Mouse (Mus musculus): ENCODE results near the gene Ddx42.

DNA sequence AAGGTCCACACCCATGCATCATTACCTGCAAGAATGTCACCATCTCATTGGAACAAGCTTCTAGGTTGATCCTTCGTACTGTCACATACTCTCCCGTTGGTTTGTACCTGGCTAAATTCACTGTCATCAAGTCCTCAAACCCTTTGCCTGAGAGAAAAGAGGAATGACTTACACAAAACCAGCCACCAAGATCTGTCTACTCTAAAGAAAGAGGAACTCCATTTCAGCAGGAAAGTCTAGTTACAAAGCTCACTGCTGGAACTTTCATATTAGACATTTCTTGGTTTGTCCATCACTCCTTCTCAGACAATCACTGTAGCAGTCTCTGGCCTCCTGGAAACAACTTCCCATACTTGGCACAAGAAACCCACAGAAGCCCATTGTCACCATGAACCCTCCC is 43.5 kb upstream of the Ddx42 start:
- TF ChIP-seq CTCF (IDR thresholded peaks at IDR 0.05; ENCODE audit: control insufficient read depth, insufficient read depth, low read length) (no peak), POLR2A (IDR thresholded peaks at IDR 0.05; ENCODE audit: borderline replicate concordance, control insufficient read depth, low read depth, low read length) (no peak)

Measured in bone marrow, adult 2 months (tissue).